Mouse (Mus musculus) MEL (cell line): ENCODE data around the gene Galnt15.

Experiments
- CTCF ChIP-seq, 3 experiments: IDR thresholded peaks in 2 of 3; conservative IDR thresholded peaks in 1 of 3; 2 replicates each; pipeline ENCODE4 v1.5.1; 2011 to 2012; ENCODE audit warnings: low read length in 3 of 3, low read depth in 2 of 3, mild to moderate bottlenecking in 2 of 3, improper control_type of control experiment in 1 of 3, inconsistent platforms in 1 of 3, mixed read lengths in 1 of 3, moderate library complexity in 1 of 3; ENCODE audit not compliant: control insufficient read depth in 1 of 3, insufficient read depth in 1 of 3, poor library complexity in 1 of 3, severe bottlenecking in 1 of 3
- HCFC1 ChIP-seq: IDR thresholded peaks from 2 replicates; pipeline ENCODE4 v1.6.1; 2012; ENCODE audit warnings: low read depth, mild to moderate bottlenecking, inconsistent platforms, low read length, improper control_type of control experiment, moderate library complexity
- MAFK ChIP-seq: IDR thresholded peaks from 2 replicates; pipeline ENCODE4 v1.6.1; 2011; ENCODE audit warnings: low read depth, mild to moderate bottlenecking, low read length, improper control_type of control experiment, borderline replicate concordance
- POLR2A ChIP-seq, 2 experiments: IDR thresholded peaks; 2 replicates each; pipeline ENCODE4 v1.6.1; 2011 to 2012; ENCODE audit warnings: low read length in 2 of 2, mild to moderate bottlenecking in 2 of 2, control low read depth in 1 of 2, improper control_type of control experiment in 1 of 2, low read depth in 1 of 2, moderate library complexity in 1 of 2; ENCODE audit not compliant: control insufficient read depth in 1 of 2, insufficient read depth in 1 of 2, poor library complexity in 1 of 2
- RAD21 ChIP-seq: IDR thresholded peaks from 2 replicates; pipeline ENCODE4 v1.6.1; 2011; ENCODE audit warnings: mild to moderate bottlenecking, low read depth, low read length, improper control_type of control experiment
- TCF12 ChIP-seq: IDR thresholded peaks from 2 replicates; pipeline ENCODE4 v1.6.1; 2014; ENCODE audit warnings: low read depth, mild to moderate bottlenecking, inconsistent platforms, low read length, improper control_type of control experiment, moderate library complexity
- USF1 ChIP-seq: IDR thresholded peaks from 2 replicates; pipeline ENCODE4 v1.6.1; 2014; ENCODE audit warnings: low read depth, mild to moderate bottlenecking, inconsistent platforms, low read length, improper control_type of control experiment, moderate library complexity
- USF2 ChIP-seq, 2 experiments: IDR thresholded peaks; 2 replicates each; pipeline ENCODE4 v1.6.1; 2011 to 2012; ENCODE audit warnings: improper control_type of control experiment in 2 of 2, low read length in 2 of 2, borderline replicate concordance in 1 of 2, inconsistent platforms in 1 of 2, low read depth in 1 of 2, mild to moderate bottlenecking in 1 of 2; ENCODE audit not compliant: insufficient read depth in 1 of 2

- TF ChIP-seq MAFK (no peak), RAD21 (no peak), USF1 (no peak), CTCF (IDR thresholded peaks at IDR 0.05 in 2 of 3, conservative IDR thresholded peaks at IDR 0.05 in 1 of 3; ENCODE audit: control insufficient read depth in 1 of 3, insufficient read depth in 1 of 3, low read depth in 2 of 3, low read length in 3 of 3, poor library complexity in 1 of 3, severe bottlenecking in 1 of 3) (no peak), HCFC1 (no peak), USF2 (IDR thresholded peaks at IDR 0.05; ENCODE audit: borderline replicate concordance in 1 of 2, insufficient read depth in 1 of 2, low read depth in 1 of 2, low read length in 2 of 2) (no peak), TCF12 (no peak), POLR2A (IDR thresholded peaks at IDR 0.05; ENCODE audit: control insufficient read depth in 1 of 2, insufficient read depth in 1 of 2, low read depth in 1 of 2, low read length in 2 of 2, poor library complexity in 1 of 2) (no peak)
Observed at GRCm38 (mm10) chr14:32081026-32081425, 52.2 kb downstream of the Galnt15 start.
